Mouse (Mus musculus) heart, adult 2 months (tissue): ENCODE results near the gene Fam71b. TPM values are rescaled to one million over a fixed set of nuclear protein-coding genes. Genes with fewer than 3 reads are reported as not detected.

Experiments
- DNase-seq, 2 experiments: peaks; one replicate each; pipeline ENCODE4 v3.0.0; 2021
- H3K27ac ChIP-seq: fragments of 200-600 bp; 2 replicates; pipeline ENCODE4 v1.8.1; 2022
- H3K27me3 ChIP-seq: fragments of 200-500 bp; 2 replicates; pipeline ENCODE4 v1.6.1; 2012; ENCODE audit warnings: mild to moderate bottlenecking, low read length, inconsistent platforms, mixed read lengths; ENCODE audit not compliant: control insufficient read depth, insufficient read depth
- H3K36me3 ChIP-seq: fragments of 200-500 bp; 2 replicates; pipeline ENCODE4 v1.6.1; 2012; ENCODE audit warnings: low read length, inconsistent platforms; ENCODE audit not compliant: control insufficient read depth, insufficient read depth
- H3K4me1 ChIP-seq: fragments of 200-500 bp; 2 replicates; pipeline ENCODE4 v1.6.1; 2011; ENCODE audit warnings: low read length; ENCODE audit not compliant: control insufficient read depth, insufficient read depth
- H3K4me3 ChIP-seq: fragments of 200-600 bp; 2 replicates; pipeline ENCODE4 v1.8.1; 2022
- H3K79me2 ChIP-seq: fragments of 200-500 bp; replicated peaks from 2 replicates; pipeline ENCODE4 v1.6.1; 2012; ENCODE audit warnings: mild to moderate bottlenecking, inconsistent platforms, low read length, moderate library complexity, mixed read lengths; ENCODE audit not compliant: control insufficient read depth, insufficient read depth
- H3K9ac ChIP-seq: fragments of 200-500 bp; 2 replicates; pipeline ENCODE4 v1.6.1; 2012; ENCODE audit warnings: low read depth, mild to moderate bottlenecking, control low read depth, inconsistent platforms, low read length, mixed read lengths
- CTCF ChIP-seq: fragments of 200-600 bp; IDR thresholded peaks from 2 replicates; pipeline ENCODE4 v1.8.1; 2022; ENCODE audit warnings: antibody characterized with exemption, mild to moderate bottlenecking, moderate library complexity
- EP300 ChIP-seq: fragments of 200-500 bp; IDR thresholded peaks from 2 replicates; pipeline ENCODE4 v1.6.1; 2011; ENCODE audit warnings: low read depth, low read length, control low read depth; ENCODE audit not compliant: insufficient read depth
- POLR2A ChIP-seq: fragments of 200-500 bp; IDR thresholded peaks from 2 replicates; pipeline ENCODE4 v1.6.1; 2011; ENCODE audit warnings: mild to moderate bottlenecking, low read depth, low read length, control low read depth; ENCODE audit not compliant: insufficient read depth
- WGBS: fragments of 180-500 bp; shearing (Covaris S2); methylation state at CpG from one replicate; pipeline ENCODE4 v1.1.7; 2018; 5-methylcytosine and 5-hydroxymethylcytosine counted together
- intact Hi-C: fragments of 180-260 bp; cut with DNase I; formaldehyde crosslinking; loops from one replicate; pipeline ENCODE4 v1.15.1; 2025
- polyA plus RNA-seq: library from polyadenylated mRNA; depleted of rRNA; stranded (reverse); fragments of >200 nt; gene quantifications from 2 replicates; pipeline ENCODE4 v1.2.3, GENCODE M21; 2012
- total RNA-seq, 2 experiments: library from RNA; stranded (reverse); gene quantifications; 2 replicates each; pipeline ENCODE4 v1.2.3; 2021

Fam71b gene
- total and polyA plus RNA-seq, 3 experiments, result 0.06 TPM; not detected in 2

- no peak overlapping the region for H3K27ac ChIP-seq
- intact Hi-C loops, result no loop called here
- no peak overlapping the region for H3K9ac ChIP-seq
- H3K79me2 ChIP-seq, result no peaks in the 10 kb centered on the region
- H3K27me3 ChIP-seq, result no peaks in the 10 kb centered on the region
- H3K36me3 ChIP-seq, result no peaks in the 10 kb centered on the region
- no peak overlapping the region for H3K4me3 ChIP-seq
- 77% methylated on average over 6 of the region's 6 CpGs for WGBS
- DNase-seq, result no peak
- H3K4me1 ChIP-seq, result no peaks in the 10 kb centered on the region
- TF ChIP-seq EP300, result no peak
- TF ChIP-seq CTCF, result no peak
- TF ChIP-seq POLR2A, result no peak
Observed at GRCm38 (mm10) chr11:46388438-46388837, 7.9 kb upstream of the Fam71b start.

GRCm38 (mm10) chr11:46389336-46390117 lies 6.8 kb upstream of the Fam71b start, which contains the start of gene Itk:
TSS of gene Itk (minus strand) at chr11:46389515.
- intact Hi-C loops, result no loop called here
- H3K36me3 ChIP-seq, result no peaks in the 10 kb centered on the region
- H3K4me1 ChIP-seq, result no peaks in the 10 kb centered on the region
- no peak for DNase-seq
- H3K79me2 ChIP-seq, result no peaks in the 10 kb centered on the region
- TF ChIP-seq EP300, result no peak
- no peak within 1 kb of the TSS for H3K9ac ChIP-seq
- H3K27ac ChIP-seq, result no peak within 1 kb of the TSS
- no peak within 1 kb of the TSS for H3K4me3 ChIP-seq
- H3K27me3 ChIP-seq, result no peaks in the 10 kb centered on the region
- WGBS, result 74% methylated on average over 13 of the region's 13 CpGs

DNA sequence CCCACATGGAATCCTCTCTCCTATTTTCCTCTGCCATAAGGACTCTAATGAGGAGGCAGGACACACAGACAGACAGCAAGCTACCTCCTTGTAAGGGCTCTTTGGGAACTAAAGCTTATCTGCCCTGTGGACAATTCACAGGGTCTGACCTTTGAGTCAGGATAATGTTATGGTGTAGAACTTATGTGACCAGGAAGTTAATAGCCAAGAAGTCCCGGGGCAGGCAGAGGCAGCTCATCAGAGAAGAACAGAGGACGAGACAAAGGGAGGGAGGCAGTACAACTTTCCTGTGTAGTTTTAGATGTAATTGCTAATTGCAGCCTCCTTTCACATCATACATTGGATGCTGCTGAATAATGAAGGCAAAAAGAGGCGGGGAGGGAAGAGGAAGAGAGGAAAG lies 5.7 kb upstream of the Fam71b start:
- no peak overlapping the region for H3K27ac ChIP-seq
- no peaks in the 10 kb centered on the region for H3K27me3 ChIP-seq
- no peaks in the 10 kb centered on the region for H3K36me3 ChIP-seq
- WGBS, result 41% methylated on average over 3 of the region's 3 CpGs
- no peak for DNase-seq
- no peak overlapping the region for H3K4me3 ChIP-seq
- TF ChIP-seq POLR2A, result no peak
- no peak for TF ChIP-seq EP300
- no peak for TF ChIP-seq CTCF
- no peaks in the 10 kb centered on the region for H3K4me1 ChIP-seq
- H3K9ac ChIP-seq, result no peak overlapping the region
- no peaks in the 10 kb centered on the region for H3K79me2 ChIP-seq
- intact Hi-C loops, result no loop called here

DNA sequence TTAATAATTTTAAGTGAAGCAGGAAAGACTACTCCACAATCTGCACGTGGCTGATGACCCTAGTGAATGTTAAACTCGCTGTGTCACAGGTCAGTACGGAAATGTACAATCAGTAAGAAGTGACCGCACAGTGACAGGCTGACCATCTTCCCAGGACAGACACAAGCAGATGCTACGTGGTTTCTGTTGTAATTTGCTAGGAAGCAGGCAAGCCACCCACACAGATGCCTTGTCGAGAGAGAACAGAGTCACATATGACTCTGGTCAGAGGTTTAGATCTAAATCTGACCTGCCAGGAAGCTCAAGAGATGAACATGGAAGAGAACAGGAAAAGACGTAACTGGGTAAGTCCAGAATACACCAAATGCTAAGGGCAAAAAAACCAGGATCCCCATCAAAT lies 3.5 kb upstream of the Fam71b start:
- no peaks in the 10 kb centered on the region for H3K36me3 ChIP-seq
- no peak for DNase-seq
- no peaks in the 10 kb centered on the region for H3K4me1 ChIP-seq
- H3K27me3 ChIP-seq, result no peaks in the 10 kb centered on the region
- no peak overlapping the region for H3K9ac ChIP-seq
- TF ChIP-seq EP300, result no peak
- no peak for TF ChIP-seq POLR2A
- TF ChIP-seq CTCF, result no peak
- H3K27ac ChIP-seq, result no peak overlapping the region
- intact Hi-C loops, result no loop called here
- 69% methylated on average over 7 of the region's 7 CpGs for WGBS
- H3K79me2 ChIP-seq, result no peaks in the 10 kb centered on the region
- no peak overlapping the region for H3K4me3 ChIP-seq

DNA sequence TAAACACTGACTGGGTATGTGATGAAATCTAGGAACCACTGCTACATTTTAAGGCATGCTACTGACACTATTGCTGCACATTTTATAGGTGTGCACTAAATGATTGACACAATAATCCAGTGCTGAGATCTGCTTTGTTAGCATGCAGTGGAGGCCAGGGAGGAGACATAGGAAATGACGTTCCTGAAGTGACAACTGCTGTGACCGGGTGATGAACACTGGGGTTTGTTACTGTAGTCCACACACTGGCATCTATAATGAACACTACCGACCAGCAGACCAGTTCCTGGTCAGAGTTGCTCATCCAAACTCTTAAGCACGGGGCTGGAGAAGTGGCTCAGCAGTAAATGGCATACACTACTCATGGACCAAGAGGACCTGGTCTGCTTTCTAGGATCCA lies 2.9 kb upstream of the Fam71b start:
- DNase-seq, result no peak
- H3K79me2 ChIP-seq, result no peaks in the 10 kb centered on the region
- no peak overlapping the region for H3K4me3 ChIP-seq
- intact Hi-C loops, result no loop called here
- 69% methylated on average over 4 of the region's 4 CpGs for WGBS
- no peaks in the 10 kb centered on the region for H3K36me3 ChIP-seq
- TF ChIP-seq CTCF (no peak), EP300 (no peak), POLR2A (no peak)
- no peaks in the 10 kb centered on the region for H3K4me1 ChIP-seq
- no peaks in the 10 kb centered on the region for H3K27me3 ChIP-seq
- H3K27ac ChIP-seq, result no peak overlapping the region
- H3K9ac ChIP-seq, result no peak overlapping the region

DNA sequence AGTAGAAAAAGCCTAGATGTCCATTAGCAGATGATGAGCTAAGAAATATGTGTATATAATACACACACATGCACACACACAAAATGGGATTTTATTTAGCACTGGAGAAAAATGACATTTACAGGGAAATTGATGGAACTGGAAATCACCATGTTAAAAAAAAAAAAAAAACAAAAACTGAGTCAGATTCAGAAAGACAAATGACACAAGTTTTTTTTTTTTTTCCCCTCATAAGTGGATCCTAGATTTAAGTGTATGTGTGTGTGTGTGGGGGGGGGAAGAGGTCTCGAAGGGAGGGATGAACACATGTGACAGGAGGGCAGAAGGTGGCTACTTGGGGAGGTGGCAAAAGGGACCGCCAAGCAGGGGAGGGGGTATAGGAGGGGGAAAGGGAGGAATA lies 1.3 kb upstream of the Fam71b start:
- no peaks in the 10 kb centered on the region for H3K79me2 ChIP-seq
- intact Hi-C loops, result no loop called here
- no peaks in the 10 kb centered on the region for H3K4me1 ChIP-seq
- no peaks in the 10 kb centered on the region for H3K36me3 ChIP-seq
- 80% methylated on average over 2 of the region's 2 CpGs for WGBS
- TF ChIP-seq POLR2A, result no peak
- no peak for TF ChIP-seq CTCF
- no peak overlapping the region for H3K9ac ChIP-seq
- no peak for DNase-seq
- no peak overlapping the region for H3K27ac ChIP-seq
- no peak overlapping the region for H3K4me3 ChIP-seq
- no peaks in the 10 kb centered on the region for H3K27me3 ChIP-seq
